Mouse (Mus musculus): Measurements from ENCODE around the gene Socs5. TPM values are rescaled to one million over a fixed set of nuclear protein-coding genes. Genes with fewer than 3 reads are reported as not detected.
A peak's percentile ranks its signal among the peaks of the same experiment; 100 is the strongest.

Gene Socs5
- total RNA-seq, 2 experiments from 2014 or later = 10.9 to 14.1 TPM

DNA sequence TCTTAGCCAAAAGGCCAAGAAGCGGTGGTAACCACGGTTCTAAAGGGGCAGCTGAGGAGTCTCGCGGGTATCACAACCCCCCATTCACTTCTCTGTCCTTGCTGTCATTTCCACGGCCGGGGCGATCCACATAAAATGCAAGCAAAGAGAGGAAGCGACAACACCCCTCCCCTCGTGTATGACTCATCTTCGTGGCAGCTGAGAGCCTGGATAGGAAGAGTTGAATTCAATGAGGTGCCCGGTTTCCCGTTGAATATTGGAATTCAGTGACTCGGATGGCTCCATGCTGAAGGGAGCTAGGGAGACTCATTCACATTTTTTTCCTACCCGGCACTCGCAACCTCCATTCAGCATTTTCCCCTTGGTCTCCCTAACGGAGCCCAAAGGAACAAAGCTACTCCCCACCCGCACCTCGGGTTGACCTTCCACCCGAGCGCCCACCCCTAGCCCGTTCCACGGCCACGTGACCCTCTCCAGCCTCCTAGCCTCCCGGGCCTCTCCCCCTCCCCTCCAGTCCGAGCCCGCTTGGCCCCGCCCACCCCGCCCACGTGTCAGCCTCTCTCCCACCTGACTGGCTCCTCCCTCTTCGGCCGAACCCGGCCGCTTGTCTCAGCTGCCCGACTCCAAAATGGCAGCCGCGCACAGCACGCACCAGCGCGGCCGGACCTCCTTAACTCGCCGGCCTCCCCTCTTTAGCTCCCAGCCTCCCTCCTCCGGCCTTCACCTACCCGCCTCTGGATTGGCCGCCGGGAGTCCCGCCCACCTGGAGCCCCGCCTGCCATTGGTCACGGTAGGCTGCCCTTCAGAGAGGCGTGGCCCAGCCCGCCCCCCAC, 572 bp upstream of the Socs5 start:
- DNase-seq = peak; percentile 96 to 98
- intact Hi-C loops (cut with DNase I) = no loop called here

DNA sequence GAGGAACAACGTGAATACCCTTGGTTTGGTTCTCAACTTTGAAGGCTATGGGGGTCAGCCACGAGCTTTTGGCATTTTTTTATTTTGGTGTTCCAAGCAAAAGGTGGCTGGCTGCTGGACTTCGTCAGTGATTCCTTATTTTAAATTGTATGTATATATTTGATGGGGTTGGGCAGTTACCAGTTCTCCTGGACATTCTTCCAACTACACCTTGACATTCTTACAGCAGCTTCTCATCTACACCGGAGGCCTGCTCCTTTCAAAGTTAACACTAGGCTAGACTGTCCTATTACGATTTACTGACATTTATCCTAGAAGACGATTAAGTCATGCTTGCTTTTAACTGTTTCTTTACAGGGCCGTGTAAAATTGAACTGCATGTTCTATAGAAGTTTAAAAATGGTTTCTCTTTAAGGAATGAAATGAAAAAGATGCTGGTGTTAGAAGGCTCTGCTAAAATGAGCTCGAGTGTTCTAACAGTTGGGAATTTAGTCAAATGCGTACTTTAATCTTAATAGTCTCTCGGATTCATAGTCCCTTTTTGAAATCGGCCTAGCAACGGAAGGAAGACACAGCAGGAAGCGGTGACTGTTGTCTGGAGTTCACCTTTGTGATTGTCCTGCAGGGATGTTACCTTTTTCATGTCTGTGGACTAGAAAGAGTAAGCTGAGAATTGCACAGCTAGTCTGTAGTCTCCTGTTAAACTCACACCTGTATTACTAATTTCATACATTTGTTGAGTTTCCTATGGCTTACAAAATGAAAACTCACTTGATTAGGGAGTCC, 1.2 kb downstream of the Socs5 start:
- intact Hi-C loops (cut with DNase I) = no loop called here
- DNase-seq = no peak

DNA sequence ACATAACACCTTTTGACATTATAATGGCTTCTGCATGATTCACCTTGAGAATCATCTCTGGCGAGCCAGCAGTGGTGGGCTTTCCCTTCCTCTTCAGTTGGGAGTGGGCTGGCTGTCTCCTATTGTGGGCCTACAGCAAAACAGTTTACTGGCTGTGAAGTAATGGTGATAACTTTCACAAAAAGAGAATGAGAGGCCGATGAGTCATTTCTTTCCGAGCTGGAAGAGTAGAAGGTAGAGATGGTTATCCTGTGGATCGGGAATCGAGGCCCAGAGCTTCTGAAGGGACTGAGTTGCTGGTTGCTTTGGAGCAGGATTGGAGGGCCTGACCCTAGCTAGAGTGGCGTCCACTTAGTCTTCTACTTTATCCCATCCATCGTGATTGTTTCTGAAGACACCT, 2.0 kb downstream of the Socs5 start:
- DNase-seq = no peak
- intact Hi-C loops (cut with DNase I) = no loop called here

DNA sequence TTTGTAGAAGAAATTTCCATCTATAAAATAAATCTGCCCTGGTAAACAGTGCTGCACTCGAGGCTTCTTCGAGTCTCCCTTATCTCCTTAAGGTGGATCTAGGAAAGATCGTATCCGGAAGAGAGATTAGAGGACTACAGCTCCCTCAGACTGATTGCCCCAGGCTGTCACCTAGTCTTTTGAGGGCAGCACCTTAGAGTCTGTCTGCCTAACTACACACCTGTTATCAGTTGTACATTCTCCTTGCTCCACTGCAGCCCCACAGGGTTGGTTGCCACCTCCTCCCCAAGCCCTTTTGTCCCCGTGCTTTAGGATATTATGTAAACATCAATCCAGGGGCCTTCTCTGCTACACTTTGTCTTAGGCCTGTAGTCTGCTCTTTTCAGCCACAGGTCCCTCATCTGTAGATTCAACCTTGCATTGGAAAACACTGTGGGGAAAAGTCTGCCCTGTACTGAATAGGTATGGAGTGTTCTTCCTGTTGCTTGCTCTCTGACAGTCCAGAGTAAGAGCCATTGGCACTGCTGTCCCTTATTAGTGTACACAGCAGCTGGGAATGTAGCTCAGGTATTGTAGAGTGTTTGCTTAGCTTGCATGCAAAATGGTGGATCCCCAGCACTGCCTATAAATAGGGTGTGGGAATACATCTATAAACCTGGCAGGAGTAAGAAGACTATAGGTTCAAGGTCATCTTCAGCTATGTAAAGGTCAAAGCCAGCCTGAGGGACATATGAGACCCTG, 5.5 kb downstream of the Socs5 start:
- intact Hi-C loops (cut with DNase I) = no loop called here
- DNase-seq = no peak

DNA sequence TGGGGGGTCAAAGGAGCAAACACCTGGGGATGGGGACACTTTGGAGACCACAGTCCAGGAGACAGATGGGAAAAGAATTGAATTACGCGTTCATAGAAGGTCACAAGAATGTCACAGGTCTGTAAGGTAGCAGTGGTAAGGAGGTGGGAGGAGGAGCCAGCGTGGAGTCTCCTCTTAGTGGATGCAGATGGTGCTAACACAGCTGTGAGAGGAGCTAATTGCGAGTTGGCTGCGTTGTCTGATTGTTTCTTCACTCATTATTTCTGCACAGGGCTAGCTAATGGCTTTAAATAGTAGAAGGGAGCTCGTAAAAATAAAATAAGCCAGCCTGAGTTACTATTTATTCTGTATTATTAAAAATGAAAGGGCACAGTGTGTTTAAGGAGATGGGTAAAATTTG, 8.1 kb downstream of the Socs5 start:
- DNase-seq = no peak
- intact Hi-C loops (cut with DNase I) = no loop called here

DNA sequence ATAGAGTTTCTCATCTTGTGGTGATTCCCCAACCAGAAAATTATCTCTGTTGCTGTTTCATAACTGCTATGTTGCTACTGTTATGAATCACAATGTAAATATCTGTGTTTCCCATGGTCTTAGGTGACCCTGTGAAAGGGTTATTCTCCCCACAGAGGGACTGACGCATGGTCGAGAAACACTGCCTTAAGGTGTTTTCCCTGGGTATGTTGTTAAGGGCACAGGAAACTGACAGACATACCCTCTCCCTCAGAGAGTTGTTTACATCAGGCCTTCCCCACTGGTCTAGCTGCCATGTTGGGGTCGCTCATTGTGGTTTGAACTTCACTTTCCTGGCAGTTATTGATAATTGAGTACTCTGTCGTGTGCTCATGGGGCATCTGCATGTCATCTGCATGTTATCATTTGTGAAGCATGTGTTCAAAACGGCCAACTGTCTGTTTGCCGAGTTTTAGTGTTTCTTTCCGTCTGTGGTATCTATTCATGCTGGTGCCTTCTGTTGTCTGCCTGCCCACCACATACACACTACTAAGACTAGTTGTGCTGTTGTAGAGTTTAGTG, 11.6 kb downstream of the Socs5 start:
- no peak for DNase-seq
- intact Hi-C loops (cut with DNase I) = no loop called here

DNA sequence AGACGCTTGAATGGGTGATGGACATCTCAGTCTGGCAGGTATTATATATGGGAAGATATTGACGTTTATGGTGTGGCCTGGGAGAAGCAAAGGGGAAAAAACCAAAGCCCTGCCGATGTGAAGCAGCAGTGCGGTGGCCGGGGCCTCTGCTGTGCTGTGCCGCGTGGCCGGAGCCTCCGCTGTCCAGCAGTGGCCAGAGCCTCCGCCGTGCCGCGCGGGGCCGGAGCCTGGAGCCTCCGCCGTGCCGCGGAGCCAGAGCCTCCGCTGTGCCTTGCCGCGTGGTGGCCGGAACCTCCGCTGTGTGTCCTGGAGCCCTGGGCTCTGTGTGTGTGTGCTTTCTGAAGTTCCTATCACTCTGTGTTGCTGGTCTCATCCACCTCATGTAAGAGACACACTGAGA, 17.9 kb downstream of the Socs5 start:
- intact Hi-C loops (cut with DNase I) = no loop called here
- DNase-seq = no peak

DNA sequence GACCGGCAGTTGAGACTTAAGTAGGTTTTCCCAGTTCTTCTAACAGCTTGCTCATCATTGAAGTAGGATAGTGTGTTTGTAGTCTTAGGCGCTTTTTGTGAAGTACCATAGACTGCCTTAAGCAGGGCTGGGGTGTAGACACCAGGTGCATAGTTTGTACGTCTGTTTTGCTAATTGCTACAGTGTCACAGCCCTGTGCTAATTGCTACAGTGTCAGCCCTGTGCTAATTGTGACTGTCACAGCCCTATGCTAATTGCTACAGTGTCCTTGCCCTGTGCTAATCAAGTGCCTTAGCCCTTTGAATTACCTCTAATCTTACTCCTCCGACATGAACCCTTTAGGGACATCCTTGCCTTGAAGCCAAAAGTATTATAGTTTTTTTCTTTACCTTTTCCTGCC, 24.8 kb downstream of the Socs5 start:
- intact Hi-C loops (cut with DNase I) = no loop called here
- no peak for DNase-seq

DNA sequence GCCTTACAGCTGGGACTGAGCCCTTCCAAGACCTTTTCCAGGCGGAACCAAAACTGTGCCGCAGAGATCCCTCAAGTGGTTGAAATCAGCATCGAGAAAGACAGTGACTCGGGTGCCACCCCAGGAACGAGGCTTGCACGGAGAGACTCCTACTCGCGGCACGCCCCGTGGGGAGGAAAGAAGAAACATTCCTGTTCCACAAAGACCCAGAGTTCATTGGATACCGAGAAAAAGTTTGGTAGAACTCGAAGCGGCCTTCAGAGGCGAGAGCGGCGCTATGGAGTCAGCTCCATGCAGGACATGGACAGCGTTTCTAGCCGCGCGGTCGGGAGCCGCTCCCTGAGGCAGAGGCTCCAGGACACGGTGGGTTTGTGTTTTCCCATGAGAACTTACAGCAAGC, 26.3 kb downstream of the Socs5 start:
- DNase-seq = peak in 1 of 2 experiments; percentile 10
- intact Hi-C loops (cut with DNase I) = no loop called here

DNA sequence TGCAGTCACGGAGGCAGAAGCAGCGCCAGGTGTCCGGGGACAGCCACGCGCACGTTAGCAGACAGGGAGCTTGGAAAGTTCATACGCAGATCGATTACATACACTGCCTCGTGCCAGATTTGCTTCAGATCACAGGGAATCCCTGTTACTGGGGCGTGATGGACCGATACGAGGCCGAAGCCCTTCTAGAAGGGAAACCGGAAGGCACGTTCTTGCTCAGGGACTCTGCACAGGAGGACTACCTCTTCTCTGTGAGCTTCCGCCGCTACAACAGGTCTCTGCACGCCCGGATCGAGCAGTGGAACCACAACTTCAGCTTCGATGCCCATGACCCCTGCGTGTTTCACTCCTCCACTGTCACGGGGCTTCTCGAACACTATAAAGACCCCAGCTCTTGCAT, 27.2 kb downstream of the Socs5 start:
- DNase-seq = no peak
- intact Hi-C loops (cut with DNase I) = no loop called here

DNA sequence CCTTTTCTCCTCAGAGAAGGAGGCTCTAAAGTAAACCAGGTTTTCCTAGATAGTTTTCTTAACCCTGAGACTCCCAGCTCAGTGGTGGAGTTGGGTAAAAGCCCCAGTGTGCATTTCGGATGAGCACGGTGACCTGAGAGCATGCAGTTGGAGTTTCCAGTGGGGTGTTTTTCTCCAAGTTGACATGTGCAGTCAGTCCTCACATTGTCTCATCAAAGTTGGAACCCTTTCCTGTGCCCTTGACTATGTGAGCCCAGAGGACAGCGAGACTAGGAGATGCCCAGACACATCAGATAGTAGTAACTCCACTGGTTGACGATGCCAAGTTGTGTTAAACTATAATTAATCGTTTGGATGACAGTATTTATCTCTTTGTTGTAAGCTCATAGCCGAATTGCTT, 28.3 kb downstream of the Socs5 start:
- no peak for DNase-seq
- intact Hi-C loops (cut with DNase I) = no loop called here

DNA sequence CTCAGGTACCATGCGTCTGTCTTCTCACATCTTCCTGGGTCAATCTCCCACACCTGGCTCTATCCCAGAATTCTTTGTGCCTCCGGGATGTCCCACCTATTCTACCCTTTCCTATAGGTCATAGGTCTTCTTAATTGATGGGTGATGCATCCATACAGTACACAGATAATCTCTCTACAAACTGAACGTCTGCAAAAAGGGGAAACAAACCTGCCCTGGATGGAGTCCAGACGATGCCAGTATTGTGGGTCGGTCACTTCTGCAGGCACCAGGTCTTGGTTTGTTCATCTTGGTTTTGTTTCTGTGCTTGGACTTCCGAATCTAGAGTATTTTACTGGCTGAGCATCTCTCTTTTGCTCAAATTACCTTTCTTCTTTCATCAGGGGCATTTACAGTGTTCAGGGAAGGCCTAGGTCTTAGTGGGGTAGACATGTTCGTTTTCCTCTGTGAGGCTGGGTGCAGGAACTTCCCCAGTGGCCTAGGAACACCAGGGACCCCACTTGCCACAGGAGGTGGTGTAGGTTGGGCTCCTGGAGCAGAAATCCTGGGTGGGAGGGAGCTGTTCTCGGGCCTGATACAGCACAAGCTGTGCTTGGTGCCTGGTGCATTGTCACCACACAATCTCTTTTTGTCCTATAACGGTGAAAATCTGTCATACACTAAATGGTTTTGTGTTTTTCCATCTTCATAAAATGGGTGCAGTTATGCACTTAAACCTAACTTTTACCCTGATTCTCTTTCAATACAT, 33.9 kb downstream of the Socs5 start:
- intact Hi-C loops (cut with DNase I) = no loop called here
- DNase-seq = no peak

DNA sequence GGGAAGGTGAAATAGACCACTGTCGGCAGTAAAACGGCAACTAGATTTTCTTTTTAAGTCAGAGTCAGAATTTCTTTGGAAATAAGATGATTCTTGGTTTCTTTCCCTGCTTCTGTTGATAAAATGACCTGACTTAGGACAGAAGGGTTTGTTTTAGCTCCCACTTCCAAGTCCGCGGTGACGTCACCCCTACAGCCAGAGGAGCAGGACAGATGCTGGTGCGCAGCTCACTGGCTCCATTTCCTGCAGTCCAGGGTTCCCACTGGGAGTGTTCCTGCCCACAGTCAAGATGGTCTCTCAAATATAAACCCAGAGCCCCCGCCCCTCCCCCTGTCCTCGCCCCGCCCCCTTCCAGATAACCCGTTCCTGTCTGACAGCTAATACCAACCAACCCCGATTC, 34.8 kb downstream of the Socs5 start:
- intact Hi-C loops (cut with DNase I) = no loop called here
- DNase-seq = peak; percentile 33 to 67

DNA sequence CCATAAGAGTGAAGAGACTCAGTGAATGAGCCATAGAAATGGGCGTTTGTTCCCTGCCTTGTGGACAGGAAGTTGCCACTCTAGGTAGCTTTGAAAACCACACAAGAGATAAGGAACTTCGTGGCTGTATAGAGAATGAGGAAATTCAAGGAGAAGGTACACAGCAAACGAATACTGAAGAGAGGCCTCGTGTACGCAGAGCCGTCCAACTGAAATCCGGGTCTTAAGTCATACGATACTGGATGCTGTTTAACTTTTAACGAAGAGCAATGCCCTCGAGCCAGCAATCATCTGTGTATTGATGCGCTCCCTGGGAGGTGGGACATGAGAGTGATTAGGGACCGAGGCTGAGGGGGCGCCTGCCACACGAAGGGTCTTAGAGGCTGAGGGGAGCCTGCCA, 35.7 kb downstream of the Socs5 start:
- intact Hi-C loops (cut with DNase I) = no loop called here
- no peak for DNase-seq

DNA sequence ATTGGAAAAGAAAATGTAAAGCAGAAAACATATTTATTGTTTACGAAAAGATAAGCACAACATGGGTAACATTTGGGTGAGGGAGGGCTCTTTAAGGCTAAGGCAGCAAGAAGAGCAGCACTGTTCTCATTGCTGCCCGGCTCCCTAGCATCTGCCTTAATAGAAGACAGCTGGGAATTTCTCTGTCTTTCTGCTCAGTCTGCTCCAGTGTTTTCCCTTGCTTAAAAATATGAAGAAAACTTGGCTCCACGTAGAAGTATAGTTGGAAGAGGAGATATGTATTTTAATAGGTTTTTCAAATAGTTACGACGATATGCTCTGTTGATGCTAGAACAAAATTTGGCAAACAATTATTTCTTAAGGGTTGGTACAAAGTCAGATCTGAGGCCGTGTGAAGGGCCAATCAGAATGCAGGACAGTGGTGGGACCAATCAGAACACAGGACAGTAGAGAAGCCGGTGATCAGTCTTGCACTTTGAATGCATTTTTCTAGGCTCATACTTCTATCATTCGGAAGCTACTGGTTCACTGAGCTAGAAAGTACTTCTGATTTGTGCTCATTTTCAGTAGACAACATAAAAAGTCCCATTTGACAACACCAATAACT, 39.0 kb downstream of the Socs5 start:
- intact Hi-C loops (cut with DNase I) = no loop called here
- DNase-seq = no peak

DNA sequence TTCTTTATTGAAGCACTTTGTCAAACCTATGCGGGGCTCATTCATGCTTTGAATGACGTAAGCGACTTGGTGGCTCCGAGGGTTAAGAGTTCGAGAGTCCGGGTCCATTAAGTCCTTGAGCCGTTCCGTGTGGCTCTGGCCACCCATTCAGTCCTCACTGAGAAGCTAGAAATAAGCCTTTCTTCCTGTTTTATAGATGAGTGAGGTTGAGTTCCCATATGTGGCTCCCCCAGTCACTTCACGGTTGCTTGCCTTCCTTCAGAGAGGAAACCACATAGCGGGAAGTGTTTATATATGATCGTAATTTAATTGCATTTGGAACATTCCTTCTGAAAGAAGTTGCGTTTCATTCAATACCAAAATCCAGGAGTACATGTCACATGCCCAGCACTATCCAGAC, 42.3 kb downstream of the Socs5 start:
- intact Hi-C loops (cut with DNase I) = no loop called here
- DNase-seq = no peak

DNA sequence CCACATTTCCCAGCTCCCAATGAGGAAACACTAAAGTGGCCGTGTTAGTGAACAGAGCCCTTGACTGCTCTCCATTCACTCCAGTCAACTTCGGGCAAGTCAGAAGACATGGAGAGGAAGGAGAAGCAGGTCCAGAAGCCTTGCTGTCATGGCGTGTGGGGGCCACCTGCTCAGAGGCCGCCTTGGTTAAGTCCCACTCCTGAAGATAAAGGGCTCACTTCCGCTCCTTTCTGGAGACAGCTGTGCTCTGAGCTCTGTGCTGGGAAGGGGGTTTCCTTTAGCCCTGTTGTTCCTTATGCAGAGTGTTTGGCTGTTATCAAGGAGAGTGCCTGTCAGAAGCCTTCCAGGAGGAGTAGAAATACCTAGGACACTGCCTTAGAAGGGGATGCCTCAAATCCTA, 45.5 kb downstream of the Socs5 start:
- intact Hi-C loops (cut with DNase I) = no loop called here
- DNase-seq = no peak

DNA sequence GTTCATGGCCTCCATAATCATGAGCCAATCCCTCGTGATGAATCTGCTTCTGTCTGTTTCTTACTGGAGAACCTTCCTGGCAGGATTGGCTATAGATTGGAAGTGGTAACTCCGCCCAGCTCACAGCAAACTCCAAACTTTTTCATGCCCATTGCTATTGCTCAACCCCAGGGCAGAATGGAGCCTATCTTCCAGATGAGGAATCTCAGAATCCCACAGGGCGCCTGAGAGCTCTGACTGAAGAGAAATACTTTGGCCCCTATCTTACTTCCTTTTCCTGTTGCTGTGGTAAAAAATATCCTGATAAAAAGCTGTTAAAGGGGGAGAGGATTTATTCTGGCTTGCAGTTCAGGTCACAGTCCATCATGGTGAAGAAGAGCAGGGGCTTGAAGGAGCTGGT, 48.2 kb downstream of the Socs5 start:
- intact Hi-C loops (cut with DNase I) = no loop called here
- DNase-seq = no peak

DNA sequence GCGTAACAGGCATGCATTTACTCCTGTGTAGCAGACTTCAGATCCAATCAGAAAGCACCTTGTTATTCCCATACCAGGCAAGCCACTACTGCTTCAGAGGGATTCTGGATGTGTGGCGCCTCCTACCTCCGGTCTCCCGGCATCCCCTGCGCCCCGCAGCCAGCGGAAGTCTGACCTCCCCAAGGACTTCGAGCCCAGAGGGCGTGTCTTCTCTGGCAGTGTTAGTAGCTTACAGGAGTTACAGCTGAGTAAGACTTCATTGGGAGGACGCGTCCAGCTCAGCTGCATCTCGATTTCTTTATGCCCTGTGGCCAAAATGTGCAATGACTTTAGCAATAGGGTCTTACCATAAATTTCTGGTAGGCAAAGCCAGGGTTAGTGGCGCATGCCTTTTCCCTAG, 50.3 kb downstream of the Socs5 start:
- DNase-seq = no peak
- intact Hi-C loops (cut with DNase I) = no loop called here

DNA sequence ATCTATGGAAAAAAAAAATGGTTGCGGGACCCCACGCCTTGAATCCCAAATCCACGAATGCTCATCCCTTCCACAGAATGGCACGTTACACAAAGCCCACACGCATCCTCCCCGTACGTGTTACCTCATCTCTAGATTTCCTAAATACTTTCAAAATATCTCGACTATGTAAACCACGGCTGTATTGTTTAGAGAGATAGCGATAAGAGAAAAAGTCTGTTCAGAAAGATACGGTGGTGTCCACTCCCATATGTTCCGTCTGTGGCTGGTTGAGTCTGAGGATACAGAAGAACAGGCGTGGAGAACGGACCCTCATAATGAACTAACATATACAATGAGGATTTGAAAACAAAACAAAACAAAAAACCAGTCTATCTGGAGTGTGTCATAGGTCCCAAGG, 51.1 kb downstream of the Socs5 start:
- no peak for DNase-seq
- intact Hi-C loops (cut with DNase I) = no loop called here
